Mouse (Mus musculus): ENCODE measurements at regions not wholly inside any gene's neighbourhood (a gene's known extent, or its start where the extent isn't known, plus 50 kb on each side); places are given as distances from the start of the nearest gene placed in this dataset.
A peak's percentile ranks its signal among the peaks of the same experiment; 100 is the strongest.

GRCm38 (mm10) chr8:93653913-93654705, 118.5 kb upstream of the Ces5a start:
- no peaks in the 10 kb centered on the region for H3K27me3 ChIP-seq
- no peaks in the 10 kb centered on the region for H3K36me3 ChIP-seq
- no peak overlapping the region for H3K27ac ChIP-seq (replicated peaks)
- no peak overlapping the region for H3K4me3 ChIP-seq
- H3K9me3 ChIP-seq: no peaks in the 10 kb centered on the region
- no peak overlapping the region for H3K9ac ChIP-seq
- H3K4me2 ChIP-seq: no peak overlapping the region
- 79% methylated on average over 14 of the region's 14 CpGs for WGBS
- no peak for ATAC-seq (ENCODE audit: low FRiP score, low read depth)
- no peaks in the 10 kb centered on the region for H3K4me1 ChIP-seq (replicated peaks)

- no peaks in the 10 kb centered on the region for H3K4me1 ChIP-seq (replicated peaks)
- no peaks in the 10 kb centered on the region for H3K9me3 ChIP-seq
- 82% methylated on average over 9 of the region's 9 CpGs for WGBS
- no peak for ATAC-seq (ENCODE audit: low FRiP score, low read depth)
- no peak overlapping the region for H3K9ac ChIP-seq
- H3K27ac ChIP-seq (replicated peaks): no peak overlapping the region
- H3K4me2 ChIP-seq: no peak overlapping the region
- no peaks in the 10 kb centered on the region for H3K27me3 ChIP-seq
- H3K36me3 ChIP-seq: no peaks in the 10 kb centered on the region
- no peak overlapping the region for H3K4me3 ChIP-seq
Measured at GRCm38 (mm10) chr8:93655752-93656151, 120.1 kb upstream of the Ces5a start.

- Histone ChIP-seq H3K27ac (replicated peaks) (no peak overlapping the region), H3K4me3 (peak overlapping the region; percentile 37), H3K4me2 (peak overlapping the region; percentile 63), H3K4me1 (replicated peaks) (peaks cover 9% of the 10 kb centered on the region), H3K27me3 (no peaks in the 10 kb centered on the region), H3K9ac (0 out of 2 replicates have a peak overlapping the region, but pooled peaks have one; percentile 22), H3K36me3 (no peaks in the 10 kb centered on the region), H3K9me3 (no peaks in the 10 kb centered on the region)
- ATAC-seq (ENCODE audit: low FRiP score, low read depth): peak; percentile 91
- WGBS: 2% methylated on average over 15 of the region's 15 CpGs
Measured at GRCm38 (mm10) chr8:93661739-93662138, 126.1 kb upstream of the Ces5a start.

GRCm38 (mm10) chr8:93662219-93662618, 126.6 kb upstream of the Ces5a start:
- Histone ChIP-seq H3K4me3 (peak overlapping the region; percentile 37), H3K27me3 (no peaks in the 10 kb centered on the region), H3K4me2 (peak overlapping the region; percentile 63), H3K9me3 (no peaks in the 10 kb centered on the region), H3K27ac (replicated peaks) (no peak overlapping the region), H3K4me1 (replicated peaks) (peaks cover 9% of the 10 kb centered on the region), H3K9ac (no peak overlapping the region), H3K36me3 (no peaks in the 10 kb centered on the region)
- ATAC-seq (ENCODE audit: low FRiP score, low read depth): peak; percentile 40; the same call in 1 of the 2 replicates
- WGBS: 73% methylated on average over 5 of the region's 5 CpGs

- Histone ChIP-seq H3K27ac (replicated peaks) (no peak overlapping the region), H3K27me3 (no peaks in the 10 kb centered on the region), H3K4me1 (replicated peaks) (peaks cover 19% of the 10 kb centered on the region), H3K4me3 (no peak overlapping the region), H3K36me3 (no peaks in the 10 kb centered on the region), H3K9ac (no peak overlapping the region), H3K4me2 (no peak overlapping the region), H3K9me3 (no peaks in the 10 kb centered on the region)
- 90% methylated on average over 4 of the region's 4 CpGs for WGBS
- ATAC-seq (ENCODE audit: low FRiP score, low read depth): no peak
Measured at GRCm38 (mm10) chr8:93663851-93664250, 128.2 kb upstream of the Ces5a start.

- Histone ChIP-seq H3K4me3 (no peak overlapping the region), H3K27ac (replicated peaks) (no peak overlapping the region), H3K4me1 (replicated peaks) (peaks cover 9% of the 10 kb centered on the region; the same call in 1 of the 2 replicates), H3K9me3 (no peaks in the 10 kb centered on the region), H3K27me3 (no peaks in the 10 kb centered on the region), H3K36me3 (no peaks in the 10 kb centered on the region), H3K9ac (no peak overlapping the region), H3K4me2 (no peak overlapping the region)
- WGBS: 48% methylated on average over 7 of the region's 7 CpGs
- no peak for ATAC-seq (ENCODE audit: low FRiP score, low read depth)
Measured at GRCm38 (mm10) chr8:93668306-93668705, 132.7 kb upstream of the Ces5a start.

GRCm38 (mm10) chr8:93674721-93675120, 135.0 kb upstream of the Gnao1 start:
- H3K36me3 ChIP-seq: no peaks in the 10 kb centered on the region
- 77% methylated on average over 3 of the region's 3 CpGs for WGBS
- no peak for ATAC-seq (ENCODE audit: low FRiP score, low read depth)
- H3K9me3 ChIP-seq: no peaks in the 10 kb centered on the region
- H3K27ac ChIP-seq (replicated peaks): no peak overlapping the region
- H3K4me1 ChIP-seq (replicated peaks): no peaks in the 10 kb centered on the region
- no peak overlapping the region for H3K4me2 ChIP-seq
- H3K4me3 ChIP-seq: no peak overlapping the region
- H3K27me3 ChIP-seq: no peaks in the 10 kb centered on the region
- no peak overlapping the region for H3K9ac ChIP-seq

- ATAC-seq (ENCODE audit: low FRiP score, low read depth): no peak
- Histone ChIP-seq H3K27ac (replicated peaks) (no peak overlapping the region), H3K4me2 (no peak overlapping the region), H3K9ac (no peak overlapping the region), H3K4me3 (no peak overlapping the region), H3K4me1 (replicated peaks) (peaks cover 9% of the 10 kb centered on the region), H3K9me3 (no peaks in the 10 kb centered on the region), H3K36me3 (no peaks in the 10 kb centered on the region), H3K27me3 (no peaks in the 10 kb centered on the region)
- WGBS: 86% methylated on average over 12 of the region's 12 CpGs
Measured at GRCm38 (mm10) chr8:93683773-93684391, 125.9 kb upstream of the Gnao1 start.

GRCm38 (mm10) chr8:93684392-93684791, 125.4 kb upstream of the Gnao1 start:
- 98% methylated on average over 6 of the region's 6 CpGs for WGBS
- Histone ChIP-seq H3K27me3 (no peaks in the 10 kb centered on the region), H3K4me2 (no peak overlapping the region), H3K4me1 (replicated peaks) (peaks cover 13% of the 10 kb centered on the region), H3K9me3 (no peaks in the 10 kb centered on the region), H3K36me3 (no peaks in the 10 kb centered on the region), H3K4me3 (no peak overlapping the region), H3K9ac (no peak overlapping the region), H3K27ac (replicated peaks) (no peak overlapping the region)
- no peak for ATAC-seq (ENCODE audit: low FRiP score, low read depth)

GRCm38 (mm10) chr8:93688845-93689244, 120.9 kb upstream of the Gnao1 start:
- Histone ChIP-seq H3K27me3 (no peaks in the 10 kb centered on the region), H3K4me1 (replicated peaks) (peaks cover 13% of the 10 kb centered on the region), H3K9me3 (no peaks in the 10 kb centered on the region), H3K27ac (replicated peaks) (peak overlapping the region; percentile 73), H3K9ac (no peak overlapping the region), H3K4me2 (no peak overlapping the region), H3K4me3 (no peak overlapping the region), H3K36me3 (no peaks in the 10 kb centered on the region)
- ATAC-seq (ENCODE audit: low FRiP score, low read depth): no peak
- 36% methylated on average over 7 of the region's 7 CpGs for WGBS

- Histone ChIP-seq H3K36me3 (no peaks in the 10 kb centered on the region), H3K4me2 (no peak overlapping the region), H3K9ac (no peak overlapping the region), H3K4me3 (no peak overlapping the region), H3K4me1 (replicated peaks) (peaks cover 13% of the 10 kb centered on the region), H3K27ac (replicated peaks) (peak overlapping the region; percentile 73), H3K27me3 (no peaks in the 10 kb centered on the region), H3K9me3 (no peaks in the 10 kb centered on the region)
- ATAC-seq (ENCODE audit: low FRiP score, low read depth): peak; percentile 65; the same call in 1 of the 2 replicates
- WGBS: 72% methylated on average over 4 of the region's 4 CpGs
Measured at GRCm38 (mm10) chr8:93689832-93690471, 119.8 kb upstream of the Gnao1 start.

- no peak overlapping the region for H3K9ac ChIP-seq
- no peaks in the 10 kb centered on the region for H3K9me3 ChIP-seq
- H3K27me3 ChIP-seq: no peaks in the 10 kb centered on the region
- H3K27ac ChIP-seq (replicated peaks): no peak overlapping the region
- no peak overlapping the region for H3K4me3 ChIP-seq
- H3K36me3 ChIP-seq: no peaks in the 10 kb centered on the region
- WGBS: 91% methylated on average over 2 of the region's 2 CpGs
- H3K4me1 ChIP-seq (replicated peaks): peaks cover 13% of the 10 kb centered on the region
- no peak overlapping the region for H3K4me2 ChIP-seq
- no peak for ATAC-seq (ENCODE audit: low FRiP score, low read depth)
Measured at GRCm38 (mm10) chr8:93691375-93691774, 118.4 kb upstream of the Gnao1 start.
